Mouse (Mus musculus) urinary bladder, adult 2 months (tissue): ENCODE data around the gene Rnf6. TPM values are rescaled to one million over a fixed set of nuclear protein-coding genes. Genes with fewer than 3 reads are reported as not detected.

Experiments
- DNase-seq: peaks from one replicate; pipeline ENCODE4 v3.0.0; 2022; ENCODE audit warnings: low spot score
- polyA plus RNA-seq: library from polyadenylated mRNA; depleted of rRNA; stranded (reverse); fragments of >200 nt; gene quantifications from 2 replicates; pipeline ENCODE4 v1.2.3, GENCODE M21; 2012; rRNA removed

Gene Rnf6
- polyA plus RNA-seq = 45.6 and 50.1 TPM in 2 replicates

DNA sequence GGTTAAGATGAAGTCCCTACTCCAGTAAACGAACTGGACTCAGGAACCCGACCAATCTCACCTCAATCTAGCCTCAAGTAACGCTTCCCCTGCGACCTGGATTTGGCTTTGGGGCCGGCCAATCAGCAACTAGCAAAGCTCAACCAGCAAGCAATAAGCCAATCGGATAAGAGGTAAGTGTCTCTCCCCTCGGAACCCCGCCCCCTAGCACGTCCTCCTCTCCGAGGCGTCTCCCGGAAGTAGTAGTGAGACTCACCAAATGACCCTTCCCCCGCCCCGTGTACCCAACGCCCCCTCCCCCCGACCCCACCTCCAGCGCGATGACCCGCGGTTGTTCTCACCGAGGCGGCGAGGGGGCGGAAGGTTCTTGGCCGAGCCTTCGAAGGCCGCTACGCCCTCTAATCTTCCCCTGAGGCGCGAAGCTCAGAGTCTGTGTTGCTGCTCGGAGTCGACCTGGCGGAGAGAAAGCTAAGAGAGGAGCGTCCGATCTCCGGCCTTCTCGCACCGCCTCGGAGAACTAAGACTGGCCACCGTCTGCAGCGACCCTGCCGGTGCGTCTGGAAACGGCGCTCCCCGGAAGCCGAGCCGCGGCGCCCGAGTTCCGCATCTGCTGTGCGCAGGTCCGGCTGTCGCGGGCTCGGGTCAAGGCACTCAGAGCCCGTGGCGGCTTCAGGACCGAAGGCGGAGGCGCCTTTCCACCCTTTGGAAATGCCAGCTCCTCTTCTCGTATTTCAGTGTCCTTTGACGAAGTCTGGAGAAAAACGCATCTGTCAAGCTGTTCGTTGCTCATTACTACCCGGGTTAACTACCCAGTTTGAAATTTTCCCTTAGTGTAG lies at the start of gene Rnf6:
Rnf6 (minus strand) TSS at position 677 of the 836 bp plus-strand sequence.
- DNase-seq = peak; percentile 81

DNA sequence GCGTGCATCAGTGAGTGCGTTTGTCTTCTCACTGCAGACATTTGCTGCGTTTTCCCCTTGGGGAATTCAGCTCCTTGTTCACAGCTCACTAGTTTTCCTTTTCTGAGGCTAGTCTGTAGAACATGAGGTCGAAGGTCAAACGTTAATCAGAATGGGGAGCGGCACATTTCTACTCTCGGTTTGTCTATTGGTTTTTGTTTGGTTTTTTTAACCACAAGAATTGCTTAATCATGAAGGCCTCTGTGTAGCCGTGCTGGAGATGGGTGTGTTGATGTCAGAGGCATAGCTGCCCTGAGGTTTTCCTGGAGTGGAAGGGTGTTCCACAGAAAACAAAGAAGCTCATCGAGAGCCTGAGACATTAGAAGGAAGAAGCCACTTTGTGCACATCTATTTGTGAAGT lies 49.2 kb upstream of the Rnf6 start:
- no peak for DNase-seq

DNA sequence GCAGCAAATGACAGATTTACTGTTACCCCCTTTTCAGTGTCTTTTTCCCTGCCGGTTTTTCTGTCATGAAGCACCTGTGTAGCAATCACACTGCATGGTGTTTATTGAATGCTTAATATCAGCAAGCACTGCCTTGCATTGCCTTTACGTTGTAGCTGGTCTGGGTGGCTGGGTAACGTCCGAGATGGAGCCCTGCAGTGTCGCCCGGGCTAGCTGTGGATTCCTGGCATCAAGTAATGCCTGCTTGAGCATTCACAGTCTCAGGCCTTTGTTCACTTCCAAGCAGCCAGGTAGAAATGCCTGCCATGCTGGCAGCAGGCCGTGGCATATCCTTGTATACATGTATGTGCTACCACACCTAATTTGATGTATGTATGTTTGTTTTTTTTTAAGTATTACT lies 46.4 kb upstream of the Rnf6 start:
- DNase-seq = no peak

DNA sequence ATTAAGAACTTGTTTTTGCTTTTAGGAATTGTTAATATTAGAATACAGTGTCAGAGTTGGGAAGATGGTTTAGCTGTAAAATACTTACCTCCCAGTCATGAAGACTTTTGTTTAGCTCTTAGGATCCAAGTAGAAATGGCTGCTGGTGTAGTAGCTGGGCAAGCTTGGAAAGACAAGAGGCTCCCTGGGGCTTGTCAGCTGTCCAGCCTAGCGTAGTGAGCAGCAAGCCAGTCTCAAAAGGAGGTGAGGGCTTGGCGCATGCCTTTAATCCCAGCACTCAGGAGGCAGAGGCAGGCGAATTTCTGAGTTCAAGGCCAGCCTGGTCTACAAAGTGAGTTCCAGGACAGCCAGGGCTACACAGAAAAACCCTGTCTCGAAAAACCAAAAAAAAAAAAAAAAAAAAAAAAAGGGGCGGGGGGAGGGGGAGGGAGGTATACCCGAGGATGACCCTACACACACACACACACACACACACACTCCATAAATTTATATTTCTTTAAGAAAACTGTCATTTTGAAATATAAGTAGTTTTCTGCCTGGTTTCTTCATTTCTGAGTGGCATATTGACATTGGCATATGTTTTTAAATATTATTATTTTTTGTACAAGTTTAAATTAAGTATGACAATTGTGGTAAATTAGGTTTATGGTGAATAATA lies 44.7 kb upstream of the Rnf6 start:
- DNase-seq = no peak

DNA sequence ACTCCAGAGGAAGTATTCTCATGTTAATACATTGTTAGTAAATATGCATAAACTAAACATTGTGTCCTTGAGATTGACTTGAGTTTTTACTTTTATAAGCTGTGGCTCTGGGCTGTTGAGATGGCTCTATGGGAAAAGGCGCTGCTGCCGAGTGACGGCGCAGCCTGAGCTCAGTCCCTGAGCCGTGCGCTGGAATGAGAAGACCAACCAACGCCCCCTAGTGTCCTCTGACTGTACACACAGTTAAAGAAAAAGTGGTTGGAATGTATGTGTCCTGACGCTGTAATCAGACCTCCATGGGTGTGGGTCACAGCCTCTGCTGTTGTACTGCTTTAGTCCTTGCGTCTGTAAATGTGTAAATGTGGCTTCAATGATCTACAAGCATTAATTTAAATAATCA lies 38.6 kb upstream of the Rnf6 start:
- no peak for DNase-seq

DNA sequence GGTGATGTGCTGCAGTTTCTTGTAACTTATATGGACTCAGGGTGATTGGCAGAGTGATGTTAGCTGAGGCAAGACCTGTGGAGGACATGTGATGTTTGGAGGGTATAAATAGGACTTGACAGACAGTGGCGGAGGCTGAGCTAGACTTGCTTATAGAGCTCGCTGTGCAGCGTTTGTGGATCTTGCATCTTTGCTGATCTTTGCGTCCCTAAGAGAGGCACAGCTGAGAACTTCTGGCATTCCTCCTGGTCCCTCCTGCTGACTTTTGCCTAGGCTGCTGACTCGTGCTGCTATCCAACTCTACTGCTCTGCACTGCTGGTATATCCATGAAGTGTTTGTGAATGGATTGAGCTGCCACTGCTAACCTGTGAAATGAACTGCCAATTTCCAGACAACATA lies 32.3 kb upstream of the Rnf6 start:
- DNase-seq = no peak

DNA sequence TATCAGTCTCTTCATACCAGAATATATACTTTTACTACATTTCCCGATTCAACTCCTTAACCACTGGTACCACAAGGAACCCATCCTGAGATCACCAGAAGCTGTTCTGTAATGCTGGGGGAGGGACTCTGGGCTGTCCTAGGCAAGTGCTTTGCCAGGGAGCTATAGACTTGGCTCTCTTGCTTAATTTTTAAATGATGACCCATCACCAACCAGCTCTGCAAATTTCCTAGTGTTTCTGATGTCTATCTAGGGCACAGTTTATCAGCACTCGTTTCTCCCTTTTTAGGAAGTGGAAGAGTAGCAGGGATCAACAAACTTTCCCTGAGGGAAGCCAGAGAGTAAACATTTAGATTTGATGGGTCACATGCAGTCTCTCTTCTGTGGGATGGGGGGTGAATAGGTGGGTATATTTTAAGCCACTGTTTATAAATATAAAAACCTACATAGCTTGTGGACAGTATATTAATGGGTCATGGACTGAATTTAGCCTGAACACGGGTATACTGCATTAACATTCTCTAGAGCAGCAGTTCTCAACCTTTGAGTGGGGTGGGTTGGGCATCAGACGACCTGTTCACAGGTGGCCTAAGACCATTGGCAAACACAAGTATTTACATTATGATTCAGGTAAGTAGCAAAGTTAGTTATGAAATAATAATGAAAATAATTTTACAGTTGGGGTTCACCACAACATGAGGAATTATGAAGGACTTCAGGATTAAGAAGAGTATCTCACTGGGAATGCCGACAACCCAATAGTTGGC lies 30.5 kb upstream of the Rnf6 start:
- no peak for DNase-seq

DNA sequence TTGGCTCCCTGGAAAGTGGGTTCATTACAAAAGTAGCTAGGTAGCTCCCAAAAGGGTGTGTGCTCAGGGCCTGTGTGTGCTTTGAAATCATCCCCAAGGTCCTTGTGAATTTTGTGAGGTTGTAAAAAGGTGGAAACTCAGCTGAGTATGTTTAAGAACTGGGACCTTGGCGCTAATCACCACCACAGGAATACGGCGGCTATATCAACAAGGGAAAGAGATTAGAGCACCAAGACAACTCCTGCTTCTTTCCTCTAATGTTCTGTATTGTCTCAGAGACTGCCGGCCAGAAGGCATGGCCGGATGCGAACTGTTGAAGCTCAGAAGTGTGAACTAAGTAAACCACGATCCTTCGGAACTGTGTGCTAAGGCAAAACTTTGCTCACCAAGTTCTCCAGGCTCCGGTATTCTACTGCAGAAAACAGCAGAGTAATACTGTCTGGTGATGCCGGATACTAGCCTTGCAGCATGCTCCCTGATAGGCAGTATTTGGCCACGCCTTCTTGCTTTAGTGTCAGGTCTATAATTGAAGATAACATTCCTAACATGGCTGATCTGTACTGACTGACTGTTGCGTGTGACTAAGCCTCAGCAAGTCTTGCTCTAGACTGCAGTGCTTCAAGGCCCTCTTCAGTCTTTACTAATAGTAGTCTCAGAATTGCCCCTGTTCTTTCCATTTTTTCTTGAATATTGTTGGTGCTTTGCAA lies 29.2 kb upstream of the Rnf6 start:
- DNase-seq = no peak

DNA sequence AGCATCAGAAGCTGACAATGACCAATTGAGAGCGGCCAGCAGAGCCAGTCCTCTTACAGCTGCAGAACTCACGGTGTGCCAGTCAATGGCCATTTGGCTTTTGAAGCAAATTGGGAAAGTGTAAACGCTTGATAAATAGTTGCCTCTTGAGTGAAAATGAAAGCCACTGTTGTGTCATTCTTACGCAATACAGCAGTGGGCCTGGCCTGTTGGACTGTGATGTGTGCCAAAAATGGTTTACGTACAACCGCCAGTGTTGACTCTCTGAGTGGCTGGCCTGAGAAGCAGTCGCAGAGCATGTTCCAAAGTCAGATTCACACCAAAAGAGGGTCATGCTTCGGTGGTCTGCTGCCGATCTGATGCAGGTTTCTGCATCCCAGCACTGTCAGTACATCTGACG lies 27.4 kb upstream of the Rnf6 start:
- DNase-seq = no peak

DNA sequence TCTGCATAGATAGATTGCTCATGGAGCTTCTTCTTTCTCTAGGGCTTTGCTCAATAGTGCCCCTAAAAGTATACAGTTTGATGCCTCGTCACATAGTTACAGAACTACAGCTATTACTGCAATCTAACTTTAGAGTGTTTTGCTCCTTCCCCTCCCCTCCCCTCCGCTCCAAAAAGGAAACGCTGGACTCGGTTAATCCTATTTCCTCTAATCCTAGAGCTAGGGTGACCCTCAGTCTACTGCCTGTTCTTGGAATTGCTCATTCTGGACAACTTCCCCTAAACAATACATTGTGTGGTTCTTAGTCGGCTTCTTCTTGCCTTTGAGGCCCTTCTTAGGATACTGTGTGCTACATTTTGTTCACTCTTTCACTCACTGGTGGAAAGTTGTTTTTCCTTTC lies 26.4 kb upstream of the Rnf6 start:
- DNase-seq = no peak

DNA sequence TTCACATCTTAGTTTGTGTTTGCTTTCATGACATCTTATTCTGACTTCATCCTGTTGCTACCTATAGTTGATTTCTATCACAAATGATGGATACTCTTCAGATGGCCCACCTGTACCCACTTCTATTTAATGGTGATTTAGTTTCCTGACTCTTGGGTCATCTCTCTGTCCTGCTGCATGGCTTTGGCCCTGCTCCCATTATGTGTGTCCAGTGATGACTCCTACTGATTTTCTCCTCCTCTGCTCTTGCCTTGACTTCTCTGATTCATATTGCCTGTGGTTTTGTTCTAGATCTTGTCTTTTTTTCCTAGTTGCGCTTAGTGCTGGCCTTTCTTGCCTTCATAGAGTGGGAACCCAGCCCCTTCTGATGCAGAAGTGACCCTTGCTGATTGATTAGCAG lies 25.0 kb upstream of the Rnf6 start:
- no peak for DNase-seq

DNA sequence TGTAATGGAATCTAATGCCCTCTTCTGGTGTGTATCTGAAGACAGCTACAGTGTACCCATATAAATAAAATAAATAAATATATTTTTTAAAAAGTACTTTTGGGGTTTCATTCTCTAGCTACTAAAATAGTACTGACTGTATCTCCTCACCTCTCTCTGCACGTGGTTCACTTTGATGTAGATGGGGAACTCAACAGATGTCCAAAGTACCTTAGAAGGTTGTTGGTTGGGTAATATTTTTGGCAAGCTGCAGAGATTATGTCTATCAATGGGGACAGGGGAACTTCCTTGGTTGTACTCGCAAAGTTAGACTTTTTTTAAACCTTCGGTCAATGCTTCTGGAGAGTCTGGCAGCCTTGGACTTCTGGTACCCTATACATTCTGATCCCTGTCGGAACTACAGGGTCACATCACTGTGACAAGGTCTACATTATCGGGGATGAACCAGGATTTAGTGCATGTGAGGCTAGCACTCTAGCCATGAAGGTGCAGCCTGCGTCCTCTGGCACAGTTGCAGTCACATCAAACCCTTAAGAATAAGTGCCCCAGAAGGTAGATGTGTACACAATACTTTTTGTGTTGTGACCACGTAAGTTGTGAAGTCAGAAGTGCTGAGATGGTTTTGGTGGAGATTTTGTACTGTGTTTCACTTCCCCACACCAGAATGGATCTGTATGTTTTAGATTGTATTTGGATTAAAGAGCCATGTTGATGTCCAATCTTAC lies 24.5 kb upstream of the Rnf6 start:
- no peak for DNase-seq

DNA sequence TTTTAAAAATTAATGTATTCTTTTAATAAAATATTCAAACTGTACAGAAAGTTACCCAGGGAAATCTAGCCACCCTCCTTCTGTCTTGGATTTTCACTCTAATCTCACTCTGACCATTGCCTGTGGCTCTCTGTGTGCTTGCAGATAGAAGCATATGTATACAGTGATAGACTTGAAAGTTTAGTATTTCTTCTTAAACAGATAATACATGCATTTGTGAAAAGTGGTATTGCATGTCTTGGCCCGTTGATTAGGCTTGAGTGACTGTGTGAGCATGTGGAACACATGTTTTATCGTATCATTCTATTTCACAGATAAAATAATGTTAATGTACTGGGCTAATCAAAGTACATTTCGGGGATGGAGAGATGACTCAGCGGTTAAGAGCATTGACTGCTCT lies 23.8 kb upstream of the Rnf6 start:
- no peak for DNase-seq

DNA sequence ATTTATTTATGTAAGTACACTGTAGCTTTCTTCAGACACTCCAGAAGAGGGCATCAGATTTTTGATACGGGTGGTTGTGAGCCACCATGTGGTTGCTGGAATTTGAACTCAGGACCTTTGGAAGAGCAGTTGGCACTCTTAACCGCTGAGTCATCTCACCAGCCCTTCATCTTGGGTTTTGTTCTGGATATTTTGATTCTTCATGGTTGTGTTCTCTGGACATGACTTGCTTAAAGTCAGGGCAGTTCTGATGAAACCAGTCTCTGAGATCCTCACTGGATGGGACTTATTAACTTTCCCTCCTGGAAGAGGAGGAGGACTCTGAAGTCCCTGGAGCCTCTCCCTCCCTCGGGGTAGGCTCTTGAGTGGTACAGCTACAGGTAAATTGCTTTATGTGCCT lies 19.8 kb upstream of the Rnf6 start:
- no peak for DNase-seq

DNA sequence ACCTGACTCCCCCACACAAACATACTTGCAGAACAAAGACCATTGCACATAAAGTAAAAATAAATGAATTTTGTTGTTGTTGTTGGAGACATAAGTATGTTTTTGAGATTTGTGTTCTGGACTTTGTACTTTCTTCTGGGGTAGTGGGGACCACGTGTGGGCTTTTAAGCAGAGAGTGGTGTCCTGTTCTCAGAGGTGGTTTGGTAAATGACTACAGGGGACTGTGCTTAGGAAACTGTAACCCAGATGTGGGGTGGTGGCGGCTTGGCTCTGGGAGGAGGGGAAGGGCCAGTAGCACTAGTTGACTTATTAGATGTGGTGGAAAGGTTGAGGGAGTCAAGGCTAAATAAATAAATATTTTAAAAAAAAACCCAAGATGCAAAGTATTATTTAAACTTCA lies 19.4 kb upstream of the Rnf6 start:
- no peak for DNase-seq

DNA sequence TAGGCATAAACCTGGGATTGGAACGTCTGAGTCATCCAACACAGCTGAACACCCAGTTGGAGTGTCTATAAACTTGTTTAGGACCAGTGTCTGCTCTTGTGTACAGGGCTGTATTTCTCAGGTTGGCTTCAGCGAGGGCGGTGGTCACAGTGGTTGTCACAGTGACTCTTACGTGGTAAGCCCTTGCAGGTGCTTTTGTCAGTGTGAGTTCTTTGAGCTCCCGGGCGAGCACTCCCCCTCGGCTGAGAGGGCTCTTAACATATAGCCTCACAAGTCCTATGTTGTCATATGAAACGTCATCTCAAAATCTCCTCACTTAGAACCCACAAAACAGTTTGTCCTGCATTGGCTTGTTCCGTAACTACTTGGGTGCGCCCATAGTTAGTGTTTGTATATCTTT lies 16.9 kb upstream of the Rnf6 start:
- DNase-seq = no peak

DNA sequence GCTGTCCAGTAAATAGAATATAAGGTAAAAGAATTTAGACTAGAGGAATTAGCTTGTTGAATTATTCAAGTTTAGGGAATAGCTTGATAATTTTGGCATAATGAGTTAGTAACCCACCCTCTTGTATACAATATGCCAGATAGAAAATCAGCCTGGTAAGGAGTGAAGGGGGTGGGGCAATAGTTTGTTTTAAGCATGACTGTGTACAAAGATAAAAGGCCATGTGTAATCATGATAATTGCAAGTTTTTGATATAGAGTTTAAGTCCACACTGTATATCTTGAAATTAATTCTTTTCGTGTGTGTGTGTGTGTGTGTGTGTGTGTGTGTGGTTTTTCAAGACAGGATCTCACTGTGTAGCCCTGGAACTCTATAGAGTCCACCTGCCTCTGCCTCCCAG lies 13.0 kb upstream of the Rnf6 start:
- DNase-seq = no peak

DNA sequence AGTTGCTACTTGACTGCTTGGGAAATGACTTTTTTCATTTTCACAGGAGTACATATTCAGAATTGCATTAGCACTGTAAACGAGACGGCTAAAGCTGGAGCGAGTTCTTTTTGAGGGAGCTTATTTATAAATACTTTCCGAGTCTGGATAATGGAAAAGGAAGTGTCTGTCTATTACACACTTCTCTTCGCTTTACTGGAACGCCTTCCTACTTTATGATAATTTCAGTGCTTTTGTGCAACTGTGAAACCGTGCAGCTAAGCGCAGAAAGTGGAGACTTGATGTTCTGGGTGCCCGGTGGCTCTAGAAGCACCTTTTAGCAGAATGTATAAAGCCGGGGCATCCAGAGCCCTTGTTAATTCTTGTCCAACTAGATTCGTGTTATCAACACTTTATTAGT lies 11.5 kb upstream of the Rnf6 start:
- DNase-seq = no peak

DNA sequence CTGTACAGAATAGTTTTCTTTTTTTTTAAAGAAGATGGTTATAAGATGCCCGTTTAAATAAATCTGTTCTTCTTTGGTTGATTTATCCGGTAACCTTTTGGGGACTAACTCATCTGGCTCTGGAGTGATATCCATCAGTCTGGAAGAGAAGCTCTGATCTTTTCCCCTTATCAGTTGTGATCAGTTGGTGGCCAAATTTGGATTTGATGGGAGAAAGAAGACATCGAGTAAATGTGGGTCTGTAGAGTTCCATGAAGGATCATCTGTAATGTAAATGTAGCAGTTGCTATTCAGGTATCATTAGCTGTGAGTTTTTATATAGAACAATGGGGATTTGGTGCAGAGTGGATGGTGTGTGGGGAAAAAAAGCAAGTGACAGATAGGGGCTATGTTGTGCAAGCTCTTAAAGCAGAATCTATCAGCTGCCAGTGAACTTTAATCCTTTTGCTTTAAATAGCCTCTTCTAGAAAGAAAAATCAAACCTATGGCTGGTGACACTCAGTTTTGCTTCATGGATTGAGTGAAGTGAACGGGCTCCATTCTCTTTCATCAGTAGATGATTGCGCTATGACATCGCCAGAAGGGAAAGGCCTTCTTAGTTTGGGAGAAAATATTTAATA lies 10.8 kb upstream of the Rnf6 start:
- no peak for DNase-seq

DNA sequence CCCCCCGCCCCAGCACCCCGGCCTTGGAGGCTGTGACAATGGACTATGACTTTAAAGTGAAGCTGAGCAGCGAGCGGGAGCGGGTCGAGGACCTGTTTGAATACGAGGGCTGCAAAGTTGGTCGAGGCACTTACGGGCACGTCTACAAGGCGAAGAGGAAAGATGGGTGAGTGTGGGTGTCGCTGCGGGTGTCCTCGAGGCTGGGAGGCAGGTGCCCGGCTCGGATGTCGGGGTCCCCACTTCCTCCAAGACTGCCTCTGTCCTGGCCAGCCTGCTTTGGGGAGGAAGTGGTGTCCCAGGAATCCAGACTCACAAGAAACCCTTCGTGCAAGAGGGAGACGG lies 10.3 kb upstream of the Rnf6 start:
- no peak for DNase-seq
